Mouse (Mus musculus): ENCODE measurements at regions not wholly inside any gene's neighbourhood (a gene's known extent, or its start where the extent isn't known, plus 50 kb on each side); places are given as distances from the start of the nearest gene placed in this dataset.

DNA sequence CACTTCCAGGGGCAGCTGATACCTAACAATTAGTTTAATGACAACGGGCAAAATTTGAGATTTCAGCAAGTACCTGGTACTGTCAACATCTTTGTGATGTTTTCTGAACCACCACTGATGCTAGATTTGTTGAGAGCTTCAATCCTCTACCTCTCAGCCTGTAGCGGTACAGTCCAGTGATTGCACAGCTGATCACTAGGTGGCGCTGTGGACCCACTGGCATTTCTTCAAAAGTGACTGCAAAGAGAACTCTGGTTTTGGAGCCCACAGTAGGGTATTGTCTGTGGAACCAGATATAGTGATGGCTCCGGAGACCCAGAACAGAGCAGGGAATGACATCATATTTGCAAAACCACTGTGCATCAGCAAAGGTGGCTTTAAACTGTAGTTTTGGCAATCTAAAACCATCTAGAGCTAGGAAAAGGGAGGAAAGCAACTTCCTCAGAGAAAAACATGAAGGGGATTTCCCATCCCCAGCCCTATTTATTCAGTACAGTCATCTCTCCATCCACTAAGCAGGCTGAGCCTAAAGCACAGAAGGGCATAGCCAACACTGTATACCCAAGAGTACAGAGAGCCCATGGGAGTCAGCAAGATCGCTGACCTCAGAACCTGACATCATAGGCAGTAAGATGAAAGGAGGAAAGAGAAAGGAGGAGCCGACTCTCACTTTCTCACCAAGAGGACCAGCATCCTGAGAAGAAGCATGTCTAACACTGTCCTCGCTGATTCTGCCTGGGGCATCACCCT is 77.7 kb upstream of the 2210010C04Rik start:
- Histone ChIP-seq H3K9me3 (ENCODE audit: low read length) (no peaks in the 10 kb centered on the region), H3K36me3 (ENCODE audit: insufficient read depth, low read length) (no peaks in the 10 kb centered on the region), H3K27me3 (ENCODE audit: insufficient read depth, low read length) (no peaks in the 10 kb centered on the region), H3K9ac (replicated peaks; ENCODE audit: low read length) (no peak overlapping the region), H3K27ac (ENCODE audit: low read length) (no peak overlapping the region), H3K4me1 (ENCODE audit: insufficient read depth, low read length) (no peaks in the 10 kb centered on the region), H3K4me2 (replicated peaks; ENCODE audit: low read depth, low read length) (no peak overlapping the region), H3K4me3 (ENCODE audit: low read length) (no peak overlapping the region)
- 45% methylated on average over 7 of the region's 7 CpGs for WGBS
- peak; percentile 19; the same call in 1 of the 2 replicates for ATAC-seq (ENCODE audit: low FRiP score, low TSS enrichment)

DNA sequence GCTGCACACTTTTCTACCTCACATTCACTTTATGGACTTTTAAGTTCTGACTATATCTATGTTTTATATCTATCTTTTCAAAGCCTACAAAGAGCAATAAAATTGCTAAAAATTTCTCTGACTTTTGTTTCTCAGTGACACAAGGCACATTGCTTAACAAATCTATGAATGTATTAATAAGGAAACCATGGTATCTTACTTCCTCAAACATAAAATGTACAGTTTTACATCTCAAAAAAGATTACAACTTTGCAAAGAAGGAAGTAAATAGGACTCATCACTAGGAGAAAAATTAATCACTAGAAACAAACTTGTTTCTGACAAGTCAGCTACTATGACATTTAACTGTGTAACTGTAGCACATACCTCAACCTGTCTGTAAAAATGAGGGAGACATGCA is 76.5 kb upstream of the 2210010C04Rik start:
- Histone ChIP-seq H3K4me1 (ENCODE audit: insufficient read depth, low read length) (no peaks in the 10 kb centered on the region), H3K27ac (ENCODE audit: low read length) (no peak overlapping the region), H3K4me2 (replicated peaks; ENCODE audit: low read depth, low read length) (no peak overlapping the region), H3K9me3 (ENCODE audit: low read length) (no peaks in the 10 kb centered on the region), H3K36me3 (ENCODE audit: insufficient read depth, low read length) (no peaks in the 10 kb centered on the region), H3K9ac (replicated peaks; ENCODE audit: low read length) (no peak overlapping the region), H3K27me3 (ENCODE audit: insufficient read depth, low read length) (no peaks in the 10 kb centered on the region), H3K4me3 (ENCODE audit: low read length) (no peak overlapping the region)
- ATAC-seq (ENCODE audit: low FRiP score, low TSS enrichment) = no peak

DNA sequence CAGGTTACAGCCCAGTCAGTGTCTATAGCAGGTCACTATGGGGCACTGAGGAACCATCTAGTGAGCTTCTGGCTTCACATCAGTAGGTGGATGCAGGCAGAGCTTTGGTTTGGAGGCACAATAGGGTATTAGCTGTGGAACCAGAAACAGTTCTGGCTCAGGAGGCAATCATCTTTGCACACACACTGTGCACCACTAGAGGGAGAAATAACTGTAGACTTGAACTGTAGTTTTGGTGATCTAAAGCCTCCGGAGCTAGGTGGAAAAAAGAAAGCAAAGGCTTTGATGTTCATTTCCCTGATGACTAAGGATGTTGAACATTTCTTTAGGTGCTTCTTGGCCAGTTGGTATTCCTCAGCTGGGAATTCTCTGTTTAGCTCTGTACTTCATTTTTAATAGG is 73.6 kb upstream of the 2210010C04Rik start:
- no peaks in the 10 kb centered on the region for H3K4me1 ChIP-seq (ENCODE audit: insufficient read depth, low read length)
- no peak overlapping the region for H3K27ac ChIP-seq (ENCODE audit: low read length)
- no peak overlapping the region for H3K4me2 ChIP-seq (replicated peaks; ENCODE audit: low read depth, low read length)
- H3K4me3 ChIP-seq (ENCODE audit: low read length) = no peak overlapping the region
- no peak overlapping the region for H3K9ac ChIP-seq (replicated peaks; ENCODE audit: low read length)
- H3K9me3 ChIP-seq (ENCODE audit: low read length) = no peaks in the 10 kb centered on the region
- no peak for ATAC-seq (ENCODE audit: low FRiP score, low TSS enrichment)
- no peaks in the 10 kb centered on the region for H3K36me3 ChIP-seq (ENCODE audit: insufficient read depth, low read length)
- WGBS = 70% methylated on average over 1 of the region's 1 CpGs
- H3K27me3 ChIP-seq (ENCODE audit: insufficient read depth, low read length) = no peaks in the 10 kb centered on the region

DNA sequence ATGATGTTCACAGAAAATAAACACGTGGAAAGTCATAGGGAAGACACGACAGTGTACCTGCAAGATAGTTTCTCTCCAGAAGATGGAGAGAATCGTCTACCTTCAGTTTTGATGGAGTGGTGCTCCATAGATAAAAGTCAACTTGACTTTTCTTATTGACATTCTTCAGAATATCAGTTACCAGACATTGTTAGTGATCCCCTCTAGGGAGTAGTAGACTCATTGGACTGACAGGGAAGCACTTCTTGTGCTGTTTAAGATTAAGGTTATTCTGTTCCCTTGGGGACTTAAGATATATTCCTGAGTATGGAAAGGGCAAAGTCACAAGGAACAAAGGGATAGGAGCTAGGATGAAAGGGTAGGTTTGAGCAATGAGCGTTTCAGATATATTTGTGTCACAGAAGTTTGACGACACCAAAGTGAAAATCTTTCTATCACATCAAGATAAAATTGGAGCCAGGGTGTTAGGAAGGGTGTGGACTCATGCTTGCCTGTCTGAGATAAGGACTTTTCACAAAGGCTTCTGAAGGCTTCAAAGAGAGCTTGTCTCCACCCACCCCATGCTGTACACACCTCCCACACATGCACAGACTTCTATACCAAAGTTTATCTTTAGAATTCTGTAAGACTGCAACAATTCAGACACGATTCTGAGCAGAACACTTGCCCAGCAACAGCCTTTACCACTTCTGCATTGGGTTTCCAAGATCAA is 68.5 kb upstream of the 2210010C04Rik start:
- H3K27ac ChIP-seq (ENCODE audit: low read length) = no peak overlapping the region
- 81% methylated on average over 6 of the region's 6 CpGs for whole genome bisulfite sequencing
- no peak overlapping the region for H3K9ac ChIP-seq (replicated peaks; ENCODE audit: low read length)
- ATAC-seq (ENCODE audit: low FRiP score, low TSS enrichment) = no peak
- no peaks in the 10 kb centered on the region for H3K9me3 ChIP-seq (ENCODE audit: low read length)
- no peaks in the 10 kb centered on the region for H3K4me1 ChIP-seq (ENCODE audit: insufficient read depth, low read length)
- no peak overlapping the region for H3K4me2 ChIP-seq (replicated peaks; ENCODE audit: low read depth, low read length)
- no peak overlapping the region for H3K4me3 ChIP-seq (ENCODE audit: low read length)
- no peaks in the 10 kb centered on the region for H3K36me3 ChIP-seq (ENCODE audit: insufficient read depth, low read length)
- H3K27me3 ChIP-seq (ENCODE audit: insufficient read depth, low read length) = no peaks in the 10 kb centered on the region

DNA sequence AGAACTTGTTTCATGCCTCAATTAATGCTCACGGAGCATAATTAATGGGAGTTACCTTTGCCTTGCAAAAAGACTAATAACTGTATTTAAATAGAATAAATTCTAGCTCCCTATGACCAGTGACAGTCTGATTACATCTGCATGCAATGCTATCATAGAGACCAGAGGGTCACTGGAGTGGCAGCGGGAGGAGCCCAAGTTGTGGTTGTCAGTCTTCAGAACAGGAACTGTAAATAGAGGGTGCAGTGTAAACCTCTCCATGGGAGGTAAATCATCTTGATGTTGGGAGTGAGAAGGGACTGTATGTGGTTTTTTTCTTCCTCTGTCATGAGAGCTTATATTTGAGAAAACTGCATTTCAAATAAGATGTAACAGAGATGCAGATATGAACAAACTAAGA is 66.7 kb upstream of the 2210010C04Rik start:
- H3K4me1 ChIP-seq (ENCODE audit: insufficient read depth, low read length) = no peaks in the 10 kb centered on the region
- no peaks in the 10 kb centered on the region for H3K36me3 ChIP-seq (ENCODE audit: insufficient read depth, low read length)
- no peaks in the 10 kb centered on the region for H3K27me3 ChIP-seq (ENCODE audit: insufficient read depth, low read length)
- no peak overlapping the region for H3K4me3 ChIP-seq (ENCODE audit: low read length)
- no peak overlapping the region for H3K4me2 ChIP-seq (replicated peaks; ENCODE audit: low read depth, low read length)
- H3K27ac ChIP-seq (ENCODE audit: low read length) = no peak overlapping the region
- H3K9ac ChIP-seq (replicated peaks; ENCODE audit: low read length) = no peak overlapping the region
- no peaks in the 10 kb centered on the region for H3K9me3 ChIP-seq (ENCODE audit: low read length)
- 74% methylated on average over 2 of the region's 2 CpGs for WGBS
- ATAC-seq (ENCODE audit: low FRiP score, low TSS enrichment) = no peak

DNA sequence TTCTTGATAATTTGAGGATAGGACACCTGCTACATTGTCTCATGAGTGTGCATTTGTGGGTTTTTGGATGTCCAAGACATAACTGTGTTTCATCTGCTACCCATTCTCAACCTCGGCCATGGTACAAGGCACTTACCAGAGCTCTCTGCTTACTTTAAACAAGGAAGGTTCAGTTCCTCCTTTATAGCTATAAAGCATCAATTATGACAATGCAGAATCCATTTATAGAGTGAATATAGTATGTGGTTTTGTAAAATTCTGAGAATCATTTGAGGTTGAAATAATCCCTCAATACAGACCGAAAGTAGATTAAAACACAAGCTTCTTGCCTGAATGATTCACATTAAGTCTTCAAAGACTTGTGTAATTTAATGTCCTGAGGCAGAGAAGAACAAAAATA is 64.9 kb upstream of the 2210010C04Rik start:
- Histone ChIP-seq H3K9me3 (ENCODE audit: low read length) (no peaks in the 10 kb centered on the region), H3K27ac (ENCODE audit: low read length) (no peak overlapping the region), H3K4me1 (ENCODE audit: insufficient read depth, low read length) (no peaks in the 10 kb centered on the region), H3K9ac (replicated peaks; ENCODE audit: low read length) (no peak overlapping the region), H3K27me3 (ENCODE audit: insufficient read depth, low read length) (no peaks in the 10 kb centered on the region), H3K4me3 (ENCODE audit: low read length) (no peak overlapping the region), H3K4me2 (replicated peaks; ENCODE audit: low read depth, low read length) (no peak overlapping the region), H3K36me3 (ENCODE audit: insufficient read depth, low read length) (no peaks in the 10 kb centered on the region)
- ATAC-seq (ENCODE audit: low FRiP score, low TSS enrichment) = no peak
- WGBS = 80% methylated on average over 2 of the region's 2 CpGs

DNA sequence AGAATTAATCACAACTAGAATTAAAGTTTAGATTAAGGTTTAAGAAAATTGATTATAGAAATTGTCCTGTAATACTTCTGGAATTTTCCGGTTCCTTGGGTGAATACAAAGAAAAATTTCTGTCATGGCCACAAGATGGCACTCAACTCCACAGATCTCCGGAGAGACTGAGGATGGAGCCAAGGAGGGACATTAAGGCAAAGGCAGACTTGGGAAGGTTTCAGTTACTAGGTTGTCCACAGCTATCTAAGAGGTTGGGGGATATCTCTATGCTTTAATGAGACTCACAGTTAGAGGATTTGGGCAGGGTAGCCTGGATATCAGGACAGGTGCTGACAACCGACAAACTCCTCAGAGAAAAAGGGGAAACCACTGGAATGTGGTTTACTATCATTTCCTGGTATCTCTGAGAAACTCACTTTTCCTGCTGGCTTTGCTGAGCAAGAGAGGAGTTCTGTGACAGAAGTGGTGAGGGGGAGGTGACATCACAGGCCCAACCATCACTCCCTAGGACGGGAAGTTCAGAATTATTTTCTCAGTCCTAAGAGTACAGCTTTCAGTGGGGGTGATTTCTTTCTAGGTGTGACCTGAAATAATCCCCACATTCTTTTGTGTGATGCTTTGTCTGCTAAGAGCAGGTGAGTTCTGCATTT is 56.0 kb upstream of the 2210010C04Rik start:
- Histone ChIP-seq H3K4me3 (ENCODE audit: low read length) (no peak overlapping the region), H3K27me3 (ENCODE audit: insufficient read depth, low read length) (no peaks in the 10 kb centered on the region), H3K27ac (ENCODE audit: low read length) (no peak overlapping the region), H3K9ac (replicated peaks; ENCODE audit: low read length) (no peak overlapping the region), H3K4me2 (replicated peaks; ENCODE audit: low read depth, low read length) (no peak overlapping the region), H3K9me3 (ENCODE audit: low read length) (no peaks in the 10 kb centered on the region), H3K36me3 (ENCODE audit: insufficient read depth, low read length) (no peaks in the 10 kb centered on the region), H3K4me1 (ENCODE audit: insufficient read depth, low read length) (no peaks in the 10 kb centered on the region)
- WGBS = 41% methylated on average over 4 of the region's 4 CpGs
- ATAC-seq (ENCODE audit: low FRiP score, low TSS enrichment) = no peak
